Mouse (Mus musculus) liver, postnatal 0 days (tissue): ENCODE measurements at regions not wholly inside any gene's neighbourhood (a gene's known extent, or its start where the extent isn't known, plus 50 kb on each side); places are given as distances from the start of the nearest gene placed in this dataset.
A peak's percentile ranks its signal among the peaks of the same experiment; 100 is the strongest.

ENCODE experiments used
- ATAC-seq: fragments of 200-750 bp; cut with Nextera tagmentation; 2 replicates; pipeline ENCODE4 v1.8.0; 2017; ENCODE audit warnings: mild to moderate bottlenecking, moderate library complexity
- DNase-seq: peaks from one replicate; pipeline ENCODE4 v3.0.0-alpha.2; 2016
- H3K27ac ChIP-seq: fragments of 300-500 bp; sonication (generic); 2 replicates; pipeline ENCODE4 v1.5.1; 2014; ENCODE audit warnings: antibody characterized with exemption, moderate library complexity, mild to moderate bottlenecking, low read depth
- H3K27me3 ChIP-seq: fragments of 300-500 bp; sonication (generic); 2 replicates; pipeline ENCODE4 v1.6.1; 2014; ENCODE audit warnings: low read length, control low read depth, mixed read lengths; ENCODE audit not compliant: insufficient read depth
- H3K36me3 ChIP-seq: fragments of 300-500 bp; sonication (generic); replicated peaks from 2 replicates; pipeline ENCODE4 v1.6.1; 2014; ENCODE audit warnings: mild to moderate bottlenecking, control low read depth, low read length, moderate library complexity, mixed read lengths; ENCODE audit not compliant: insufficient read depth
- H3K4me1 ChIP-seq: fragments of 300-500 bp; sonication (generic); 2 replicates; pipeline ENCODE4 v1.6.1; 2014; ENCODE audit warnings: antibody characterized with exemption, mild to moderate bottlenecking, control low read depth; ENCODE audit not compliant: insufficient read depth
- H3K4me2 ChIP-seq: fragments of 300-500 bp; sonication (generic); 2 replicates; pipeline ENCODE4 v1.6.1; 2014; ENCODE audit warnings: low read depth, mild to moderate bottlenecking, low read length, moderate library complexity, mixed read lengths
- H3K4me3 ChIP-seq: fragments of 300-500 bp; sonication (generic); 2 replicates; pipeline ENCODE4 v1.5.1; 2014; ENCODE audit warnings: low read depth, low read length
- H3K9ac ChIP-seq: fragments of 300-500 bp; sonication (generic); replicated peaks from 2 replicates; pipeline ENCODE4 v1.6.1; 2014; ENCODE audit warnings: mild to moderate bottlenecking, moderate library complexity
- H3K9me3 ChIP-seq: fragments of 300-500 bp; sonication (generic); 2 replicates; pipeline ENCODE4 v1.6.1; 2016; ENCODE audit warnings: mild to moderate bottlenecking, control low read depth, low read length, mixed read lengths
- CTCF ChIP-seq: sonication (generic); IDR thresholded peaks from 2 replicates; pipeline ENCODE4 v1.5.1; 2016; ENCODE audit warnings: antibody characterized with exemption, low read depth
- EP300 ChIP-seq: IDR thresholded peaks from 2 replicates; pipeline ENCODE4 v1.6.1; 2016; ENCODE audit warnings: antibody characterized with exemption, low read depth, mild to moderate bottlenecking
- WGBS: fragments of 180-500 bp; shearing (Covaris S2); extraction: QIAGEN DNeasy Blood & Tissue Kit; methylation state at CpG from one replicate; pipeline ENCODE4 v1.1.7; 2014; ENCODE audit not compliant: insufficient replicate concordance; 5-methylcytosine and 5-hydroxymethylcytosine counted together
- microRNA-seq: library from miRNA; unstranded; fragments of <30 nt; microRNA quantifications from one replicate; pipeline ENCODE4, GENCODE M21; 2016

GRCm38 (mm10) chr10:126249176-126249575 lies 283.2 kb downstream of the Lrig3 start:
- no peak overlapping the region for H3K27ac ChIP-seq
- no peak overlapping the region for H3K4me3 ChIP-seq
- no peak for TF ChIP-seq EP300
- no peak for TF ChIP-seq CTCF
- no peak for ATAC-seq
- no peak for DNase-seq
- H3K9me3 ChIP-seq: no peaks in the 10 kb centered on the region
- no peaks in the 10 kb centered on the region for H3K27me3 ChIP-seq
- H3K9ac ChIP-seq: no peak overlapping the region
- no peaks in the 10 kb centered on the region for H3K4me1 ChIP-seq
- no peak overlapping the region for H3K4me2 ChIP-seq
- 78% methylated on average over 12 of the region's 12 CpGs for WGBS
- H3K36me3 ChIP-seq: no peaks in the 10 kb centered on the region

GRCm38 (mm10) chr10:126243051-126243450 lies 277.1 kb downstream of the Lrig3 start:
- no peaks in the 10 kb centered on the region for H3K9me3 ChIP-seq
- DNase-seq (no peak), ATAC-seq (no peak)
- H3K4me2 ChIP-seq: no peak overlapping the region
- 83% methylated on average over 7 of the region's 7 CpGs for WGBS
- TF ChIP-seq CTCF: no peak
- no peak for TF ChIP-seq EP300
- H3K36me3 ChIP-seq: no peaks in the 10 kb centered on the region
- H3K27me3 ChIP-seq: no peaks in the 10 kb centered on the region
- no peaks in the 10 kb centered on the region for H3K4me1 ChIP-seq
- H3K9ac ChIP-seq: no peak overlapping the region
- H3K27ac ChIP-seq: no peak overlapping the region
- no peak overlapping the region for H3K4me3 ChIP-seq

- no peaks in the 10 kb centered on the region for H3K4me1 ChIP-seq
- H3K4me3 ChIP-seq: no peak overlapping the region
- no peaks in the 10 kb centered on the region for H3K9me3 ChIP-seq
- H3K4me2 ChIP-seq: no peak overlapping the region
- H3K27me3 ChIP-seq: no peaks in the 10 kb centered on the region
- no peak overlapping the region for H3K9ac ChIP-seq
- no peak for TF ChIP-seq EP300
- H3K27ac ChIP-seq: no peak overlapping the region
- DNase-seq (no peak), ATAC-seq (no peak)
- no peaks in the 10 kb centered on the region for H3K36me3 ChIP-seq
- 70% methylated on average over 4 of the region's 4 CpGs for WGBS
Measured at GRCm38 (mm10) chr10:126239536-126239935, 273.6 kb downstream of the Lrig3 start.

Small RNAs in the stretch of these regions (microRNA-seq; reads per million reads assigned to microRNA genes)
- 5.3 reads per million, percentile 8 among the genes with 10 or more reads in this experiment for gene Mir378d
